Mouse (Mus musculus): ENCODE results near the gene L2hgdh.

The L2hgdh gene

DNA sequence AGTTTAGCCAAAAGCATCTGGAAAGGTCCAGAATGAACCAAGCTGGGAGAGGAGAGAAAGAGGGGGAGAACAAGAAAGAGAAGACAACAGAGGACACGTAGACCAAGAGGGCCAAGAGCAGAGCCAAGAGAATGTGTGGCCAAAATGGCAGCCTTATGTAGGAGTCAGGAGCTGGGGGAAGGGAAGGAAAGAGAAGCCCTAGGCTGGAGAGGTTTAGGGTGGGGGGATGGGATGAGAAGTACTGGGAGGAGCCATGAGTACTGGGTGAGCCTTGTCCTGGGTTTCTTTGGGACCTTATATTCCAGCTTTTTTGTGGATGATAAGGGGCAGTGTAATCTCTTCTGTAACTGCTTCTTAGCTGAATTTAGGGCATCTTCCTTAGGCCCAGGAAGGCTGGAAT lies 4.6 kb upstream of the L2hgdh start:
- DNase-seq, result no peak

DNA sequence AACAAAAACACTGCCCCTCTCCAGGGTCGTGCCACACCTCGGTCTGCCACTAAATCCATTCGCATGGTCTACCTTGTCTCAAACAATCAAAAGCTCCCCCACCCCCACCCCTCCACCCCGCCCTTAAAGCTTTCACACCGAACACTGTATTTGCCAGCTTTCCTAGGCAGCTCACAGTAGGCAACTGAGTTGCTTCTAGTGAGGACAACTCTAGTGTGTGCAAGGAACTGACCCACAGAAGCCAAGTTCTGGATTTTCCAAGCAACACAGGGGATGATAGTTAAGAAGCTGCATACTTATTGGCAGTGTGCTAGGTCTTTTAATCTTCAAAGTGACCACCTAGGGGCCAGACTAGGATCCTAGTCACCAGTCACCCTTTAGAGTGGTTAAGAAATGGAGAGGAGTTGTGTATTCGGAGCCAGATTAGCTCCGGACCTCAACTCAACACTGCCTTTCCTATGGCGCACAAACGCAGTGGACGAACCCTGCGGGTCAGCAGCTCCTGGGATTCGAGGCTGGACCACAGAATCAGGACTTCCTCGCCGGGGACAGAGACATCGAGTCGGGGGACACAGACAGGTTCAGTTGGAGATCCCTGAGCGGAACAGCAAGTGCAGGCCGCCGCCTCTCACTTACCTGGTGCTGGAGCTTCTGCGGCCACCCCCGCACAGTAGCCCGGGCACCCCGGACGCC lies 509 bp downstream of the L2hgdh start:
- no peak for DNase-seq

DNA sequence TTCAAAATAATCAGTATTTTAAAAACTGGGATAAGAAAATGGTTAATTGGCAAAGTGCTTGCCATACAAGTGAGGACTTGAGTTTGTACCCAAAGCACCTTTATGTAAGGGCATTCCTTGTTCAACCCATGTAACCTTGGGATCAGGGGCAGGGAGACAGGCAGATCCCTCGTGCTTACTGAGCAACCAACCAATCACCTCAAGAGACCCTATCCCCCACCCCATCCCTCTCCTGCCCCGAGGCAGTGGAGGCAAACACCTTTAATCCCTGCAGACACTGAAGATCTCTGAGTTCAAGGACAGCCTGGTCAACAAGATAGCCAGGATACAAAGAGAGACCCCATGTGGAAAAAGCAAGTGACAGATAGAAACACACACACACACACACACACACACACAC lies 1.3 kb downstream of the L2hgdh start:
- no peak for DNase-seq

DNA sequence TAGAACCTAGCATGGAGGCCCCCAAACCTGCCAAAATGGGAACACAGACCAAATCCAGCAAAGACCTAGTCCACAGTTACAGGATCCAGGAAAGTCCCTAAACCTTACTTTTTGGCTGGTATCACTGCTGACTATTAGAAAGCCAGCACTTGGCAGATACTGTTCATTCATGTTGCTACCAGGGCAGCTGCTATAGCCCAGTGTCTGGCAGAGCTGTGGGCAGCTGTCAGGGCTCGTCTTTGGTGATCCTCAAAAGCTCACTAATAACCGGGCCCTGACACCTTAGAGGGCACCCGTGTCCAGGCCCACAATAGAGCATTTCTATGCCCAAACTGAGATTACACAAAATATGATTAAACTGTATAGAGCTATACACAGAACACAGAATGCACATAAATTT lies 1.8 kb downstream of the L2hgdh start:
- DNase-seq, result no peak

DNA sequence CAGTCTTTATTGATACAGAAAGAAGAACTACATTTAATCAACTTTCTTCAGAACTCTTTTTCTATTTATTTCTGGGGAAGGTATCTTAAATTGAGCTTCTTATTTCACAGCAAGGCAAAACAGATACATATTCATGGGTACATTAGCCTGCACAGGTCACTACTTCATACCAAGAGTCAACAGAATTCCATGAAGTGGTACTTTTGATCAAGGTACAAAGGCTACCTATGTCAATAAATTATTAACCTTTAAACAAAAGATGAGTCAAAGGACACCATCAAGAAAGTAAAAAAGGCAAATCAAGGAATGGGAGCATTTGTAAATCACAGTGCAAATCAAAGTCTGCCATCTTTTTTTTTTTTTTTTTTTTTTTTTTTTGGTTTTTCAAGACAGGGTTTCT lies 11.0 kb downstream of the L2hgdh start:
- no peak for DNase-seq

DNA sequence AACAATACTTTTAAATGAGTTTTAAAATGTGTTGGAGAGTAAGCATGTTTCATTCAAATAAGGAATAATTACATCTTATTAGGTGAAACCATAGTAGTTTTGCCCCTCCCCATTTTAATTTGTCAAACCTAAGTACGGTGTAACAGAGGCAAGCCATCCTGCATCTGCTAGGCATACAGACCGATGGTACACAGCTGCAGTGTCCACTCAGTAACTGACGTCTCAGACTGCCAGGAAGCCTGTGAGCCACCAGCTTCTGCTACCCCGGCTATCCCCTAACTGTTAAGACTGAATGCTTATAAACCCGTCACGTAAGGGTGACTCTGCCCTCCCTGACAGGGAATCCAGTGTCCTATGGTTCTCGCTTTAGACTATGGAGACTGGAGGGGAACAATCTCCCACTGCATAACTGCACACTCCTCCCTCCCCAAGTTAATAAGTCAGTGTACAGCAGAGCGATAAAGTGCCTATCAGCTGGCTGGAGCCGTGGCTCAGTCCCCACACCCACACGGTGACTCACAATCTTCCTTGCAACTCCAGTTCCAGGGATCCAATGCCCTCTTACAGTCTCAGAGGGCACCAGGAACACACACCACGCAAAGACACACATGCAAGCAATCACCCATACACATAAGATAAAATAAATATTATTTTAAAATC lies 19.7 kb downstream of the L2hgdh start:
- DNase-seq, result no peak

DNA sequence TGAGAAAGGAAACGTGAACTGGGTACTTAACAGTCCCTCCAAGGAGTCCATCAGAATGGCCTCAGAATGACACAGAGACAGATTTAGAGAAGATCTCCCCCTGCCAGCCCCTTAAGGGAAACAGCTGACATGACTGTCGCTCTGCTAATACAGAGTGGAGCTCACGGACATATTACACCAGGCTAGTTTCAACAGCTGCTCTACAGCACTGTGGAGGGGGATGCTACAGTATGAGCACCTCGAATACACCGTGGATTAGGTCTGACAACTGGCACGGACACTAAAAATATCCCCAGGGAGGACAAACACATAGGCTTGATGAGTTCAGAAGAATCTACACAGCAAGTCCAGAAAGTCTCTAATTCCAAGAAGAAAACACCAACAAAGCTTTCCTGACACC lies 26.3 kb downstream of the L2hgdh start:
- no peak for DNase-seq

DNA sequence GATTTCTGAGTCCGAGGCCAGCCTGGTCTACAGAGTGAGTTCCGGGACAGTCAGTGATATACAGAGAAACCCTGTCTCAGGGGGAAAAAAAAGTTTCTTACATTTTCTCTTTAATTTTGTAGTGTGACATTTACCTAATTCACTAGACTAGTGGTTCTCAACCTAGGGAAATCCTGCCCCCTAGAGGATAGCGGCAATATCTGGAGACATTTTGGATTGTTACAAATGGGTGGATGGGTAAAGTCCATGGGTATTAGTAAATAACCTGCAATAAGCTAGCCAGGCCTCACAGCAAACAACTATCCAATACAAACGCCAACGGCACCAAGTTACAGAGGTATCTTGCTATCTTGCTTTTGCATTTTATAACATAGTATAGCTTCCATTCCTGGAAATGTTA lies 27.9 kb downstream of the L2hgdh start:
- peak in 1 of 2 experiments; percentile 43 for DNase-seq

DNA sequence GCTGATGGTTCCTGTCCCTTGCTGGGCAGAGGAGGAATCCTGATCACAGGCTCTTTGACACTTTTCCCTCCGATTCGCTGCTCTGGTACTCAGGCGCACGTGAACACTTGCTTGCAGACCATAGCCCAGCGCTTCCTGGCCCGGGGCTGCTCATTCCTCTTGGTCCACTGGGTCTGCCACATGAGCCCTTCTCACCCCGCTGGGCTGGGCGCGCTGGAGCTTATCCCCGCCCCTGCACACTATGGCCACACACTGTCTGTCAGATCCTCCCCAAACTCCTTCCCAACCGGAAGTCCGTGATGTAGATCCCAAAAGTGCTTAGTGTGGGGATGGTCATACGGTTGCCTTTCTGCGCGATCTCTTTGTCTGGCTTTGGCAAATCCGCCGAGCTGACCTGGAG lies 31.2 kb downstream of the L2hgdh start:
- DNase-seq, result no peak

DNA sequence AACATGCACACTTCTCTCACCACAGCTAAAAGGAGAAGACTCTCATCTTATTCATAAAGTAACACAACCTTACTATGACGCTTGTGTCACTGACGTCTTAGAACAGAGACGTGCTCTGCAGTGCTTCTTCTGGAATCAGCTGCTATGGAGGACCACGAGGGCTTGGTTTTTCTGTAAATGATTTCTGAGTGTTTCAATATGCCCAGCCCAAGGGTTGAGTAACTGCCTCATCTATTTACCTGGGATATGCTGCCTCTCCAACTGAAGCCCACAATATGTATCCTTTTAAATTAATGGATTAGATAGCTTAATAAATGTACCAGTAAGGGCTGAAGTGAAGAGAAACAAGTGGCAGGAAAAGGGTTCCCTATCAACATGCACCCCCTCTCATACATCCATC lies 34.0 kb downstream of the L2hgdh start:
- DNase-seq, result no peak

DNA sequence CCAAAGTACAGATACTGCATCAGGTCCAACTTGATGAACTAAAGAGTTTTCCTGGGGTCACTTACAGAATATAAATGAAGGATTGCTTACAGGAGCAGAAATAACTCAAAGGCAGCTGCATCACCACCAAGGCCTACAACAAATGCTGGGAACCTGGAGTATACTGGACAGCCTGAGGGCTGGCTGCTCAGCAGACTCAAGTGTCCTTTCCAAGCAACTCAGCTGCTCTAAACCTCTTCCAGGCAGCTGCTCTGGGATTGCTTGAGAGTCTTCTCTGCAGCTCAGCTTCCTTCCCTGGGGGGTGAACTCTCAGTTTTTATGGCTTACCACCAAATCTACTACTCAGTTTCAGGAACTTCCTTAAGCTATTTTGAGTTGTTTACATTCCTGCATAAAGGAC lies 35.6 kb downstream of the L2hgdh start:
- DNase-seq, result no peak

DNA sequence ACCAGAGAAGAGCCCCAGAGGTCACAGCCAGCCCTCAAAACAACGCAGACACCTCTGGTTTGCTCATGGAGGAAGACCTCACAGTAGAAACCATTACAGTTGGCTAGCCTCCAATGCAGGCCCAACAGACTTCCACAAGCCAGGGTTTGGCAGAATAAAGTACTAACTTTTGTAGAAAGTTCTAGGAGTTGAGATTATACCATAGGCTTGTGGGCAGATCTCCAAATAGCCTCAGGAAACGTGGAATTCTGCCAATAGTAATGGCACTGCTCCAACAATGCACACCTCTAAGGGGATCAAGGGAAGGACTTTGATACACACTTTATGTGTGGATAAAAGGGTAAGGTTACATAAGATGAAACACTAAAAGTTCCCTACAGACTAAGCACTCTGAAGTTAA lies 36.3 kb downstream of the L2hgdh start:
- no peak for DNase-seq

DNA sequence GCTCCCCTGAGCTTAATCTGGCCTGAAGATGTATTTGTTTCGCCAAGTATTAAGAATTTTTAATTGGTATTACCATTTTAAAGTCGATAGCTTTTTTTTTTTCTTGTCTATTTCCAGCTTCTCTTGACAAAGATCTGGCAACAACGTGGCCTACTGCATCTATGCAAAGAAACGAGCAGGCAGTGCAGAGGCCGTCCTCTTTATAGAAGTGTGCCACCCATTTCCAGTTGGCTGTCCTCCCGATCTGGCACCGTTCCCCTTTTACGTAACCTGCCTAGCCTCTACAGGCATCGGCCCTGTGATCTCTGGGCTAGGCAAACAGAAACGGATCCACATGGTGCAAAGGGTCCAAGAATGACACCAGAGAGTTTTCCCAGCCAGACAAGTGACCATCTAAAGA lies 41.1 kb downstream of the L2hgdh start:
- DNase-seq, result peak; percentile 16 to 45

DNA sequence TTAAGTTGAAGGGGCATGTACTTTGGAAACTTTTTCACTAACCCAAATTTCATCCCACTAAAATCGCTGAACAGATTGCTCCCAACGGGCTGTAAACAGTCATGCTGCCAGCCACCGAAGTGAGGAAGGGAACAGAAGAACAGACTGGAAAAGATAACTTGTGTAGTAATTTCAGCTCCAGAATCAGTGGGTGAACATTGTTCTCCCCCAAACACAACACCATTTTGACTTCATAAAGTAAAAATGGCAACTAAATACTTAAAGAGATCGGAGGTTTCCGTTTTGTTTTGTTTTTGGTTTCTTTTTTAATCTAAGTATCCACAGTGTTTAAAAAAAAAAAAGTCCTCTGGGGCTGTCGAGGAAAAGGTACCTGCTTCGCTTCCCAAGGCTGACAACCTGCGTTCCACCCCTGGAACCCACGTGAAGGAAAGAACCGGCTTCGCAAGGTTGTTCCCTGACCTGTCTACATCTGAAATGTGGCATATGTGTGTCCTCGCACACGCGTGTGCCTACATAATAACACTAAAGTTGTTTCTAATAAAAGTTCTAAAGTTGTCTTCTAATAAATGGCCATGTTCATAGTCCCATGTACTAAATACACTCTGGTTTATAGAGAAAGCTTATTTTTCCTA lies 41.8 kb downstream of the L2hgdh start:
- DNase-seq, result no peak

DNA sequence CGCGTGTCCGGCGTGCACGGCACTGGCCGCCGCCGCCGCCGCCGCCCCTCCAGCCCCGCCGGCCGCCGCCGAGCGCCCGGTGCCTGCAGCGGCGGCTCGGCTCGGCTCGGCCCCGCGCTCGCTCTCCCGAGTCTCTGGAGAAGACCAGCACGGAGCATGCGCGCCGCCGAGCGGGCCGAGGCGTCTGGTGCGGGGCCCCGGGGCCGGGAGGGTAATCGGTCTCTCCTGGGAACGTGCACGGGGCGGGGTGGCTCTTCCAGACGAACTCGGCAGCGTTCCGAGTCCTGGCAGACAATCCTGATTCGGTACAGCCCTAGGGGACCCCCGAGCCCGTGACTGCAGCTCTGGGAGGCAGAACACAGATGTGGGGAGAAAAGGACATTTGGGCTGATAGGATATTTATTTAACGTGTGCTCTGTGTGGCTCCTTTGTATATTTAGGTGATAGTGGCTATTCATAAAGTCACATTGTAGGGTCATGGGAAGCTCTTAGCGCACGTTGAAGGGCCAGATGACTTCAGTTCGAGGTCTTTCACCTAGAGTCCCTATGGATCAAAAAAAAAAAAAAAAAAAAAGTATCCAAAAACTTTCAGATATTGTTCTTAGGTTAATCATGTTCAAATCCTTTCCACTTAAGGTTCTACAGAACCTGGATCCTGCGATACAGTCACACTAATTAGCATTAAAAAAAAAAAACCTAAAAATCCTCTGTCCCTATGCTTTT lies 42.4 kb downstream of the L2hgdh start:
- peak; percentile 63 to 75 for DNase-seq

DNA sequence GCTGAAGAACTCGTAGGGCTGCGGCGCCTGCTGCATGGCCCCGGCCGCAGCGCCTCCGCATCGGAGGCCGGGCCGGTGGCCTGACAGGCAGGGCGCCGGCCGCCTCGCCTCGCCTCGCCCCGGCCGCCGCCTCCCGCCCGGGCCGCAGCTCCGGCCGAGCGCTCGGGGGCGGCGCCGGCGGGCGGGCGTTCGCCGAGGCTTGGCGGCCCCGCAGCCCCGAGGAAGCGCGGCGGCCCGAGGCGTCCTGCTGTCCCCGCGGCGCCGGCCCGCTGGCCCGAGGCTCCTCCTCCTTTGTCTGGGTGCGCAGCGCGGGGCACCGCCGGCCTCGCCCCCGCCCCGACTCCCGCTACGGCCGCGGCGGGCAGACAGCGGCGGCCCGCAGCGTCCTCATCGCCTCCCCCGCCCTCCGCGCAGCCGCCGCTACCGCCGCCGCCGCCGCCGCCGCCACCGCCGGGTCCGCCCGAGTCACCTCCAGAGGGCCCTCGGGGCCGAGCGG lies 43.1 kb downstream of the L2hgdh start, which contains the start of gene Sos2:
Sos2 (minus strand) TSS at position 287 of the 496 bp plus-strand sequence.
- peak; percentile 43 to 63 for DNase-seq

DNA sequence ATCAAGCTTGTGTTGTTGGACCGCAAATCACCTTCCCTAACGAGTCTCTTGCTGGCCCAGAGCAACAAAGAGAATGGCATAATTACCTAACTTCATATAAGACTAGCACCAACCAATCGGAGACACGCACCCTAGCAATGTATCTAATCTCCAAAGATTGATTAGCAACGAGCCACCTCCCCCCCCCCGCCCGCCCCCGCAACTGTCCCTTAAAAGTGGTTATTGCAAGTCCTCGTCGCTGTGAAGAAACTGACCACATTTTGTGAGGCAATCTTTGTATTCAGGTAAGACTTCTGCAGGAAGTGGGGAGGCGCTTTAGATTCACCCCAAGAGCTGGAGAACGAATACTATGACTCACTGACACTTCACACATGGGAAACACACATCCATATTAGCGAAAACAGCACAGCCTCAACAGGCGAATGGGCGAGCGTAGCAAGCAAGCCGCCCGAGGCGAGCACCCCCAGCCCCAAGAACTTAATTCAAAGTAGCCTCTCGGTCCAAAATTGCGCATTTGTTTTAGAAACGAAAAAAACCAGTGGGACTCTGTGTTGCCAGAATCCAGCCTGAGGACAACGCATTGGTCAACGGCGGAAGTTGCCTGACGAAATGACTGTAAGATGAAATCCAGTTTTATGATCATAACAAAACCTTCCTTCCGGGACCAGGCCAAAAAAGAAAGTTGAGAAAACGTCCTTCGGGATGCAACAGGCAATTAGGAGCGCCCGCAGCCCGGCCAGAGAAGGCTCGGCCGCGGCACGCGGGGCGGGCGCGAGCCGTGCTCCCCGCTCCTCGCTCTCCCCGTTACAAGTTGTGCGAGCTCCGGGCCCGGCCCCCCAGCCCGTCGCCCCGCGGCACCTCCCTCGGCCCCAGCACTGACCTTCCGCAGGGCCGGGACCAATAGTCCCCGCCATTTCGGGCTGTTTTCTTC lies 43.8 kb downstream of the L2hgdh start:
- peak; percentile 21 to 46 for DNase-seq

DNA sequence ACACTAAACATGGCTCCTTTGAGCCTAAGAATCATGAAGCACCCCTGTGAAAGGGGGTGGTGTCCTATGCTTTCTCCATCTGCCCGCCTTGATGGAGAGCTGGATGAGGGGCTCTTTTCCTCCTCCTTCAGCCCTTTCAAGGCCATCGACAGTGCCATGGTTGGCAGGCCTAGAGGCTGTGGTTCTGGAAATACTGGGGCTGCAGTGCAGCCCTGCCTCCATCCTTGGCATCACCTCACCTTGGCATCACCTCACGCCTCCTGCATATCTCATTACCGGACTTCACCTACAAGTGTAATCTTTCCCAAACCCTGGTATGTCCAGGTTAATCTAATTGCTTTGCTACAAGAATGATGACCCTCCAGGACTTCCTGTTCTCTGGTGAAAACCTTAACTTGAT lies 48.5 kb downstream of the L2hgdh start:
- DNase-seq, result no peak

DNA sequence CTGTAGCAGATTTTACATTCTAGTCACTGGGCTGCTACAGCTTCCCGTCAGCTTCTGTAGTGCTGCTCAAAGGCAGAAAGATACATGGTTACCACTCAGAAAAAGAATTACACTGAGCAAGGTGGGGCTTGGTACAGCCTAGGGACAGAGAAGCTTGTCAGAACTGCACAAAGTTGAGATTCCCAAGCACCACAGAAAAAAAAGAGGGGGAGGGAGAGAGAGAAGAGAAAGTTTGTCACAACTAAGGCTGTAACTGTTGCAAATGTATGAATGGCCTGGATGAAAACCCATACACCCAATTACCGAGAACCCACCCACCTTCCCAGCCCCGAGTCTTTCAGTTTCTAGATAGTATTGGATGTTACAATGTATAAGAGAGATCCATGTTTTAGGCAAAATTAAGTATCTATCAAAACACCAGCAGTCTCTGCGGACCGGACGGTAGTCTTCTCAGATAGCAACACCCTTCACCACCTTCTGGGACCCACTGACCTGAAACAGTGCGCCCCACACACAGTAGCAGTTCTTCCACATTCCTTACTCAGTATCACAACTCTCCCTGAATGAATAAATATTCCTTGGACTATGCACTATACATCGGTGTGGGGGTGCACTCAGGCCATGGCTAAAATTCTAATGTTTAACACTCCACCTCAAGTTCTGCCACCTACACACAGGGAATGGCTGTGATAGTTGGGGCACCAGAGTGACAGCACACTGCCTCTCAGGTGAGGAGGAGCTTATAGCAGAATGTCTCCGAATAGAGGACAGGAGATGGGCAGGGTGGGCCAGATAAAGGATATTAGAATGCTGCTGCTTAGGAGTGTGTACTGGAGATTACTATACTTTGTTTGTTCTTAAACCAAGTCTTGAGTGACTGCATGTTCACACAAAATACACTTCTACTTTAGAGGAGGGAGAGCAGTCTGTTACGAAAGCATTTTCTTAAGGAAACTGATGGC lies 49.8 kb downstream of the L2hgdh start:
- no peak for DNase-seq

DNA sequence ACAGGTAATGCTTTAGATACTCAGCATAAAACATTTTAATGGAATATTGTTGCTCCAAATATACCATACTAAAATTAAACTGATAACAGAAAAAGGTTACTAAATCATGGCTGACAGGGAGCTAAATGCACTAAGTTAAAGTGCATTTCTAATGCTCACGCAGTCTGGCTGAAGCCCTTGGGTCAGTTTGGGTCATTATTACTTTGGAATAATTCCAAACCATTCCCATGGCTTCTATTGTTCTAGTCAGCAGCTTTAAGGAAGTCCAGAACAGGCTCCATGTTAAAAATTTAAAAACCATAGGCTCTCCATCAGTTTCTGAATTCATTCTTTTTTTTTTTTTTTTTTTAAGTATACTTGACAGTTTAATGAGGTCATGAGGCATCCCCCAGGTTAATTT lies 50.5 kb downstream of the L2hgdh start:
- DNase-seq, result no peak

DNA sequence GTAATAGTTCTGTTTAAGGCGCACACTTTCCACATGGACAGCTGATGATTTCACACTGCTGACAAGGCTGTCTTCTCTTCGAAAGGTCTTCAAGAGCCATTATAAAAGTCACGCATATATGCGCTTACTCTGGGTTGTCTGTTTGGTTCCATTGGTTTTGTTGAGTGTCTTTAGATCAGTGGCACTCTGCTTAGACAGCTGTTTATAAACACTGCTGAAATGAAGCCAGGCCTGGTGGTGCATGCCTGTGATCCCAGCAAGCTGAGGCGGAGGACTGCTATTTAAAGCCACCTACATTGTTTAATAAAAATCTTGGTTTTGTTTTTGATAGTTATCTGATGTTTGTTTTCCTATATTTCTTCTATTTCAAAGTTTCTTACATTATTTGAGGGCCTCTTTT lies 58.0 kb downstream of the L2hgdh start:
- no peak for DNase-seq
